Mouse (Mus musculus): ENCODE results near the gene Sipa1l1. TPM values are rescaled to one million over a fixed set of nuclear protein-coding genes. Genes with fewer than 3 reads are reported as not detected.

Sipa1l1 gene
- polyA plus RNA-seq (2015; fragmentation: Illumina TruSeq; extraction: RNeasy Lipid Tissue Mini Kit (QIAGEN cat#74804); ENCODE audit: insufficient read depth, low replicate concordance): 23.0 TPM

GRCm38 (mm10) chr12:82168820-82169533 lies at the start of gene Sipa1l1:
Gene Sipa1l1 (plus strand): TSS chr12:82169320.

Data from spleen, adult 10 weeks (tissue).